In genomic region chr2:94381057-94381647, GRCm38 (mm10) we compare ENCODE assay signal across 19 mouse cellular contexts. TPM values are rescaled to one million over a fixed set of nuclear protein-coding genes. Genes with fewer than 3 reads are reported as not detected.
DNase-seq lines count a peak whose midpoint lies in the region; ATAC-seq and TF ChIP-seq lines count a peak whose summit lies in the region.
"Had no signal": no experiment of that assay in that cellular context is flagged by ENCODE, and none has a peak within 500 bp of the region (broad histone marks: within the 10 kb centered on the region; RNA-seq: fewer than 3 reads in every experiment).

No protein-coding gene starts in this region.

- H3K4me1 ChIP-seq in midbrain, postnatal 0 days (ENCODE audit: insufficient read depth, low read length) = no peaks in the 10 kb centered on the region
- H3K4me1 ChIP-seq in midbrain, embryonic 15.5 days = no peaks in the 10 kb centered on the region
- H3K4me1 ChIP-seq: embryonic facial prominence, embryonic 13.5 days; forebrain, embryonic 12.5 days; heart, embryonic 13.5 days; hindbrain, embryonic 12.5 days had no signal

- H3K4me3 ChIP-seq in midbrain, postnatal 0 days (ENCODE audit: low read depth, low read length) = no peak overlapping the region
- no peak overlapping the region for H3K4me3 ChIP-seq in midbrain, embryonic 15.5 days
- H3K4me3 ChIP-seq: embryonic facial prominence, embryonic 13.5 days; forebrain, embryonic 12.5 days; gastrocnemius, adult 2 months; heart, embryonic 13.5 days; hindbrain, embryonic 12.5 days had no signal

- H3K9me3 ChIP-seq in midbrain, postnatal 0 days (ENCODE audit: low read length) = no peaks in the 10 kb centered on the region
- no peaks in the 10 kb centered on the region for H3K9me3 ChIP-seq in midbrain, embryonic 15.5 days
- H3K9me3 ChIP-seq: embryonic facial prominence, embryonic 13.5 days; forebrain, embryonic 12.5 days; heart, embryonic 13.5 days; hindbrain, embryonic 12.5 days had no signal

- WGBS in midbrain, postnatal 0 days = 78% methylated on average over 2 of the region's 2 CpGs
- 81% methylated on average over 2 of the region's 2 CpGs for WGBS in midbrain, embryonic 15.5 days

- DNase-seq in cerebellum, adult 11-12 months = peak; percentile 43
- no peak for DNase-seq in cerebellum, adult 8-10 months
- peak; percentile 14 for DNase-seq in midbrain, postnatal 0 days (ENCODE audit: low spot score)
- peak; percentile 51 for DNase-seq in cerebellum, adult 9-11 months
- peak; percentile 29 to 51 for DNase-seq in cerebellum, postnatal 36 days
- DNase-seq in thymus, postnatal 25 days = no peak
- DNase-seq in gastrocnemius, adult 18-20 months (ENCODE audit: low spot score) = no peak
- DNase-seq: adrenal gland, postnatal 10 days; forebrain, postnatal 0 days; gastrocnemius, adult 2 months; gastrocnemius, postnatal 25 days; heart, postnatal 36 days; kidney, adult 8-10 months had no signal

- no peak overlapping the region for H3K4me2 ChIP-seq in midbrain, postnatal 0 days (ENCODE audit: low read depth, low read length, poor library complexity, severe bottlenecking)
- H3K4me2 ChIP-seq in midbrain, embryonic 15.5 days = no peak overlapping the region
- H3K4me2 ChIP-seq: embryonic facial prominence, embryonic 13.5 days; forebrain, embryonic 12.5 days; heart, embryonic 13.5 days; hindbrain, embryonic 12.5 days had no signal

- peaks cover 21% of the 10 kb centered on the region; the same call in 1 of the 2 replicates for H3K36me3 ChIP-seq in midbrain, postnatal 0 days (ENCODE audit: insufficient read depth, low read length)
- peaks cover 17% of the 10 kb centered on the region; the same call in 1 of the 2 replicates for H3K36me3 ChIP-seq in midbrain, embryonic 15.5 days (replicated peaks)

- no peaks in the 10 kb centered on the region for H3K27me3 ChIP-seq in midbrain, postnatal 0 days (ENCODE audit: insufficient read depth, low read length)
- no peaks in the 10 kb centered on the region for H3K27me3 ChIP-seq in midbrain, embryonic 15.5 days (replicated peaks)
- H3K27me3 ChIP-seq: embryonic facial prominence, embryonic 13.5 days; forebrain, embryonic 12.5 days; heart, embryonic 13.5 days; hindbrain, embryonic 12.5 days had no signal

- no peak overlapping the region for H3K27ac ChIP-seq in midbrain, postnatal 0 days (ENCODE audit: low read depth, low read length)
- H3K27ac ChIP-seq in midbrain, embryonic 15.5 days = no peak overlapping the region
- H3K27ac ChIP-seq: embryonic facial prominence, embryonic 13.5 days; forebrain, embryonic 12.5 days; gastrocnemius, adult 2 months; heart, embryonic 13.5 days; hindbrain, embryonic 12.5 days had no signal

- no peak for TF ChIP-seq CTCF in midbrain, postnatal 0 days (IDR thresholded peaks at IDR 0.05)

- ATAC-seq in midbrain, postnatal 0 days (ENCODE audit: low FRiP score) = no peak
- no peak for ATAC-seq in midbrain, embryonic 15.5 days (replicated peaks)
- ATAC-seq: forebrain, postnatal 0 days; intestine, embryonic 16.5 days had no signal

- H3K9ac ChIP-seq in midbrain, postnatal 0 days (replicated peaks; ENCODE audit: low read length, poor library complexity, severe bottlenecking) = no peak overlapping the region
- H3K9ac ChIP-seq in midbrain, embryonic 15.5 days = no peak overlapping the region
- H3K9ac ChIP-seq: embryonic facial prominence, embryonic 13.5 days; forebrain, embryonic 12.5 days; forebrain, postnatal 0 days; heart, embryonic 13.5 days; hindbrain, embryonic 12.5 days had no signal

RNA-seq across cellular contexts. Expression of gene Ttc17, which starts 25.3 kb away (rescaled TPM):
- 24.2 and 24.3 TPM in 2 replicates for total RNA-seq in midbrain, postnatal 0 days (2014; rRNA removed)
- 19.4 and 20.2 TPM in 2 replicates for polyA plus RNA-seq in midbrain, postnatal 0 days (2015; fragmentation: Nextera tagmentation; extraction: Ambion mirVana)
- polyA plus RNA-seq in midbrain, embryonic 15.5 days (2015; fragmentation: Nextera tagmentation; extraction: Ambion mirVana) = 24.6 and 26.5 TPM in 2 replicates
- total RNA-seq in gastrocnemius, adult 18-20 months (2021) = 10 to 100 TPM; 21.0 to 21.8 TPM

RNA-seq across cellular contexts. Expression of gene Api5, which starts 56.8 kb away (rescaled TPM):
- total RNA-seq in midbrain, postnatal 0 days (2014; rRNA removed) = 47.4 and 56.4 TPM in 2 replicates
- 59.4 and 63.1 TPM in 2 replicates for polyA plus RNA-seq in midbrain, postnatal 0 days (2015; fragmentation: Nextera tagmentation; extraction: Ambion mirVana)
- 98.1 and 104 TPM in 2 replicates for polyA plus RNA-seq in midbrain, embryonic 15.5 days (2015; fragmentation: Nextera tagmentation; extraction: Ambion mirVana)
- total RNA-seq in gastrocnemius, adult 18-20 months (2021) = 10 to 100 TPM; 16.6 to 19.8 TPM

Comparison
In these comparisons a context has a peak if more than half of its experiments do, and no peak if none do; other contexts are left out.
1. DNase-seq: peak in cerebellum, adult 11-12 months (single experiment), midbrain, postnatal 0 days (single experiment), cerebellum, adult 9-11 months (single experiment) and cerebellum, postnatal 36 days (2 of 2); none in cerebellum, adult 8-10 months (single experiment), thymus, postnatal 25 days (single experiment) and gastrocnemius, adult 18-20 months (single experiment).